ENCODE assay signal across 9 mouse cellular contexts in the genomic region with DNA sequence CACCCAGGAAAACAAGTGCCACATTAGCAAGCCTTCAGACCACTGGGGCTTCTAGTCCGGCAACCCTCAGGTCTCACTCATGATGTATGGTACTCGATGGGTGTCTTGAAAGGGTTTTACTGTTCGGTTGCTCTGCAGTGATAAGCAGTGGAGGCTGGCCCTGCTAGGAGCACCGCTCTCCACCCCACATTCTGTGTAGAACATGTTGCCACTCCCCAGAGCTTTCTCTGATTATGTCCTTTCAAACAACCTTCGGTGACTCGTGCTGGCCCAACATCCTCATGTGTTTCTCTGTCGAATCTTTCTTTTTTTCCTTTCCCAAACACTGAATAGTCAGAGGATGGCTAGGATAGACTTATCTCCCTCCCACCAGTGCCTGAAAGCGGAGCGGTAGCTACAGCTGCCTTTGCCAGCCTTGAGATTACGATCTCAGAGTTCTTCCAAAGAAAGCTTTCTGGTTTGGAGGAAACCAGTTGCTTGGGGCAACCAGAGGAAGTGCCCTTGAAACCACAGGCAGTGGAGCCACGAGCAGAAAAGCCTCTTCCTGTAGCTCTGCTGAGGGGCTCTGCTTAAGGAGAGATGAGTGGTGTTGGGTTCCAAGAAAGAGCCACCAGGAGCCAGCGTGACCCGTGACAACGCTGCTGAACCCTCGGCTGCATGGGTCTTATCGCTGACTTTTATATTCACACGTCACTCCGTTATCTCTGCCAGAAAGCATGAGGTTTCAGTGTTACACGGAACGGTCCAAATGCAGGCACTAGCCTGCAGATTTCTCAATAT.
A peak's percentile ranks its signal among the peaks of the same experiment; 100 is the strongest.
DNase-seq lines count a peak whose midpoint lies in the region; ATAC-seq and TF ChIP-seq lines count a peak whose summit lies in the region.
"Had no signal": no experiment of that assay in that cellular context is flagged by ENCODE, and none has a peak within 500 bp of the region (broad histone marks: within the 10 kb centered on the region; RNA-seq: fewer than 3 reads in every experiment).

No protein-coding gene starts in this region.

- 63% methylated on average over 20 of the region's 20 CpGs for WGBS in hindbrain, postnatal 0 days
- 75% methylated on average over 20 of the region's 20 CpGs for WGBS in hindbrain, embryonic 12.5 days
- WGBS in cerebellum, adult 2 months = 74% methylated on average over 20 of the region's 20 CpGs

- TF ChIP-seq CTCF in hindbrain, postnatal 0 days (IDR thresholded peaks at IDR 0.05; ENCODE audit: low read depth) = no peak
- no peak for TF ChIP-seq CTCF in cerebellum, adult 2 months (IDR thresholded peaks at IDR 0.05; ENCODE audit: borderline replicate concordance, insufficient read depth, low read depth, low read length)

- H3K27me3 ChIP-seq in hindbrain, postnatal 0 days (ENCODE audit: insufficient read depth, low read length) = no peaks in the 10 kb centered on the region
- no peaks in the 10 kb centered on the region for H3K27me3 ChIP-seq in hindbrain, embryonic 12.5 days
- H3K27me3 ChIP-seq in erythroblast, embryonic 14.5 days (ENCODE audit: control insufficient read depth) = no peaks in the 10 kb centered on the region
- no peaks in the 10 kb centered on the region for H3K27me3 ChIP-seq in cerebellum, adult 2 months (ENCODE audit: control insufficient read depth, insufficient read depth, low read length)
- H3K27me3 ChIP-seq: Patski had no signal

- ATAC-seq in hindbrain, postnatal 0 days = 0 out of 2 replicates have a peak, but pooled peaks have one; percentile 8
- no peak for ATAC-seq in hindbrain, embryonic 12.5 days (ENCODE audit: low FRiP score)
- ATAC-seq: Patski had no signal

- DNase-seq in hindbrain, postnatal 0 days (ENCODE audit: low spot score) = peak; percentile 15
- peak; percentile 60 to 65 for DNase-seq in CD8-positive naive resting alpha-beta T cell, adult 2 months (ENCODE audit: low read depth in 2 of 2, low spot score in 2 of 2)
- peak; percentile 13 for DNase-seq in lung, postnatal 36 days
- no peak for DNase-seq in left cerebral cortex, postnatal 36 days (ENCODE audit: low spot score in 2 of 2)
- DNase-seq in right cerebral cortex, adult 18-20 months = no peak
- no peak for DNase-seq in cerebellum, adult 2 months

- H3K36me3 ChIP-seq in hindbrain, postnatal 0 days (ENCODE audit: insufficient read depth, low read length) = no peaks in the 10 kb centered on the region
- H3K36me3 ChIP-seq in hindbrain, embryonic 12.5 days = no peaks in the 10 kb centered on the region
- H3K36me3 ChIP-seq in erythroblast, embryonic 14.5 days (ENCODE audit: control insufficient read depth) = no peaks in the 10 kb centered on the region

- intact Hi-C loops in left cerebral cortex, postnatal 36 days (cut with DNase I) = no loop called here

- H3K27ac ChIP-seq in hindbrain, postnatal 0 days = no peak overlapping the region
- H3K27ac ChIP-seq in hindbrain, embryonic 12.5 days = no peak overlapping the region
- no peak overlapping the region for H3K27ac ChIP-seq in cerebellum, adult 2 months (ENCODE audit: insufficient read depth, low read length)

- H3K4me1 ChIP-seq in hindbrain, postnatal 0 days (ENCODE audit: insufficient read depth, low read length) = 0 out of 2 replicates have a peak, but pooled peaks cover 7% of the 10 kb centered on the region
- H3K4me1 ChIP-seq in hindbrain, embryonic 12.5 days = peaks cover 9% of the 10 kb centered on the region
- H3K4me1 ChIP-seq in erythroblast, embryonic 14.5 days (ENCODE audit: control insufficient read depth) = peaks cover 60% of the 10 kb centered on the region
- H3K4me1 ChIP-seq in cerebellum, adult 2 months (ENCODE audit: control insufficient read depth, insufficient read depth, low read length) = peaks cover 35% of the 10 kb centered on the region

- no peak overlapping the region for H3K4me3 ChIP-seq in hindbrain, postnatal 0 days (ENCODE audit: low read length)
- no peak overlapping the region for H3K4me3 ChIP-seq in hindbrain, embryonic 12.5 days
- H3K4me3 ChIP-seq in erythroblast, embryonic 14.5 days (replicated peaks) = peak overlapping the region; percentile 40
- no peak overlapping the region for H3K4me3 ChIP-seq in cerebellum, adult 2 months (replicated peaks; ENCODE audit: insufficient read depth, low read depth, low read length)

- 0 out of 2 replicates have a peak overlapping the region, but pooled peaks have one; percentile 3 for H3K4me2 ChIP-seq in hindbrain, postnatal 0 days (ENCODE audit: low read depth, low read length)
- H3K4me2 ChIP-seq in hindbrain, embryonic 12.5 days (replicated peaks) = no peak overlapping the region

- H3K9me3 ChIP-seq in hindbrain, postnatal 0 days (ENCODE audit: low read length) = no peaks in the 10 kb centered on the region
- no peaks in the 10 kb centered on the region for H3K9me3 ChIP-seq in hindbrain, embryonic 12.5 days (replicated peaks)
- no peaks in the 10 kb centered on the region for H3K9me3 ChIP-seq in erythroblast, embryonic 14.5 days (ENCODE audit: control insufficient read depth, low read length)

- no peak for TF ChIP-seq POLR2A in cerebellum, adult 2 months (IDR thresholded peaks at IDR 0.05; ENCODE audit: borderline replicate concordance, insufficient read depth, low read length)

- H3K9ac ChIP-seq in hindbrain, postnatal 0 days (replicated peaks; ENCODE audit: low read length) = no peak overlapping the region
- no peak overlapping the region for H3K9ac ChIP-seq in hindbrain, embryonic 12.5 days

Comparison
In these comparisons a context has a peak if more than half of its experiments do, and no peak if none do; other contexts are left out.
1. DNase-seq: peak in hindbrain, postnatal 0 days (single experiment), CD8-positive naive resting alpha-beta T cell, adult 2 months (2 of 2) and lung, postnatal 36 days (single experiment); none in left cerebral cortex, postnatal 36 days (0 of 2), right cerebral cortex, adult 18-20 months (single experiment) and cerebellum, adult 2 months (0 of 2).